Mouse (Mus musculus): Measurements from ENCODE around the gene Myo1e. TPM values are rescaled to one million over a fixed set of nuclear protein-coding genes. Genes with fewer than 3 reads are reported as not detected.

The Myo1e gene
- polyA plus RNA-seq, 1 experiment from 2014 or later = 7.5 TPM

GRCm38 (mm10) chr9:70237136-70237535, 30.0 kb downstream of the Myo1e start:
- H3K9me3 ChIP-seq (ENCODE audit: control insufficient read depth, low read length) = no peaks in the 10 kb centered on the region
- H3K36me3 ChIP-seq (ENCODE audit: control insufficient read depth, insufficient read depth, low read length) = no peaks in the 10 kb centered on the region
- 86% methylated on average over 3 of the region's 3 CpGs for WGBS
- ATAC-seq = no peak
- H3K27ac ChIP-seq (ENCODE audit: low read depth, low read length) = no peak overlapping the region
- no peak overlapping the region for H3K9ac ChIP-seq (ENCODE audit: low read depth, low read length)
- H3K27me3 ChIP-seq (replicated peaks; ENCODE audit: control insufficient read depth, insufficient read depth, low read length) = no peaks in the 10 kb centered on the region
- H3K4me1 ChIP-seq (ENCODE audit: control insufficient read depth, insufficient read depth, low read depth, low read length) = no peaks in the 10 kb centered on the region
- H3K4me2 ChIP-seq (ENCODE audit: low read length) = no peak overlapping the region
- no peak overlapping the region for H3K4me3 ChIP-seq (ENCODE audit: low read length)

GRCm38 (mm10) chr9:70237561-70237960, 30.4 kb downstream of the Myo1e start:
- H3K4me3 ChIP-seq (ENCODE audit: low read length) = no peak overlapping the region
- no peak overlapping the region for H3K9ac ChIP-seq (ENCODE audit: low read depth, low read length)
- no peak overlapping the region for H3K27ac ChIP-seq (ENCODE audit: low read depth, low read length)
- no peak overlapping the region for H3K4me2 ChIP-seq (ENCODE audit: low read length)
- H3K27me3 ChIP-seq (replicated peaks; ENCODE audit: control insufficient read depth, insufficient read depth, low read length) = no peaks in the 10 kb centered on the region
- H3K36me3 ChIP-seq (ENCODE audit: control insufficient read depth, insufficient read depth, low read length) = no peaks in the 10 kb centered on the region
- H3K9me3 ChIP-seq (ENCODE audit: control insufficient read depth, low read length) = no peaks in the 10 kb centered on the region
- ATAC-seq = no peak
- 80% methylated on average over 2 of the region's 2 CpGs for WGBS
- H3K4me1 ChIP-seq (ENCODE audit: control insufficient read depth, insufficient read depth, low read depth, low read length) = no peaks in the 10 kb centered on the region

GRCm38 (mm10) chr9:70238391-70238790, 31.2 kb downstream of the Myo1e start:
- Histone ChIP-seq H3K4me1 (ENCODE audit: control insufficient read depth, insufficient read depth, low read depth, low read length) (no peaks in the 10 kb centered on the region), H3K27ac (ENCODE audit: low read depth, low read length) (no peak overlapping the region), H3K9me3 (ENCODE audit: control insufficient read depth, low read length) (no peaks in the 10 kb centered on the region), H3K36me3 (ENCODE audit: control insufficient read depth, insufficient read depth, low read length) (no peaks in the 10 kb centered on the region), H3K4me3 (ENCODE audit: low read length) (no peak overlapping the region), H3K27me3 (replicated peaks; ENCODE audit: control insufficient read depth, insufficient read depth, low read length) (no peaks in the 10 kb centered on the region), H3K4me2 (ENCODE audit: low read length) (no peak overlapping the region), H3K9ac (ENCODE audit: low read depth, low read length) (no peak overlapping the region)
- no peak for ATAC-seq
- 95% methylated on average over 6 of the region's 6 CpGs for WGBS

GRCm38 (mm10) chr9:70239229-70239628, 32.1 kb downstream of the Myo1e start:
- Histone ChIP-seq H3K27me3 (replicated peaks; ENCODE audit: control insufficient read depth, insufficient read depth, low read length) (no peaks in the 10 kb centered on the region), H3K9me3 (ENCODE audit: control insufficient read depth, low read length) (no peaks in the 10 kb centered on the region), H3K36me3 (ENCODE audit: control insufficient read depth, insufficient read depth, low read length) (no peaks in the 10 kb centered on the region), H3K9ac (ENCODE audit: low read depth, low read length) (no peak overlapping the region), H3K27ac (ENCODE audit: low read depth, low read length) (no peak overlapping the region), H3K4me2 (ENCODE audit: low read length) (no peak overlapping the region), H3K4me3 (ENCODE audit: low read length) (no peak overlapping the region), H3K4me1 (ENCODE audit: control insufficient read depth, insufficient read depth, low read depth, low read length) (no peaks in the 10 kb centered on the region)
- 83% methylated on average over 3 of the region's 3 CpGs for WGBS
- ATAC-seq = no peak

- H3K4me2 ChIP-seq (ENCODE audit: low read length) = no peak overlapping the region
- no peak overlapping the region for H3K27ac ChIP-seq (ENCODE audit: low read depth, low read length)
- 80% methylated on average over 16 of the region's 16 CpGs for WGBS
- ATAC-seq = no peak
- no peak overlapping the region for H3K4me3 ChIP-seq (ENCODE audit: low read length)
- no peaks in the 10 kb centered on the region for H3K36me3 ChIP-seq (ENCODE audit: control insufficient read depth, insufficient read depth, low read length)
- H3K9ac ChIP-seq (ENCODE audit: low read depth, low read length) = no peak overlapping the region
- no peaks in the 10 kb centered on the region for H3K27me3 ChIP-seq (replicated peaks; ENCODE audit: control insufficient read depth, insufficient read depth, low read length)
- H3K4me1 ChIP-seq (ENCODE audit: control insufficient read depth, insufficient read depth, low read depth, low read length) = no peaks in the 10 kb centered on the region
- H3K9me3 ChIP-seq (ENCODE audit: control insufficient read depth, low read length) = no peaks in the 10 kb centered on the region
Observed at GRCm38 (mm10) chr9:70240703-70241410, 33.7 kb downstream of the Myo1e start.

- WGBS = 75% methylated on average over 8 of the region's 8 CpGs
- no peaks in the 10 kb centered on the region for H3K36me3 ChIP-seq (ENCODE audit: control insufficient read depth, insufficient read depth, low read length)
- no peak overlapping the region for H3K9ac ChIP-seq (ENCODE audit: low read depth, low read length)
- H3K4me1 ChIP-seq (ENCODE audit: control insufficient read depth, insufficient read depth, low read depth, low read length) = no peaks in the 10 kb centered on the region
- no peaks in the 10 kb centered on the region for H3K27me3 ChIP-seq (replicated peaks; ENCODE audit: control insufficient read depth, insufficient read depth, low read length)
- H3K4me2 ChIP-seq (ENCODE audit: low read length) = no peak overlapping the region
- no peaks in the 10 kb centered on the region for H3K9me3 ChIP-seq (ENCODE audit: control insufficient read depth, low read length)
- no peak for ATAC-seq
- no peak overlapping the region for H3K4me3 ChIP-seq (ENCODE audit: low read length)
- H3K27ac ChIP-seq (ENCODE audit: low read depth, low read length) = no peak overlapping the region
Observed at GRCm38 (mm10) chr9:70241411-70241961, 34.3 kb downstream of the Myo1e start.

GRCm38 (mm10) chr9:70242112-70242862, 35.1 kb downstream of the Myo1e start:
- no peaks in the 10 kb centered on the region for H3K27me3 ChIP-seq (replicated peaks; ENCODE audit: control insufficient read depth, insufficient read depth, low read length)
- H3K4me2 ChIP-seq (ENCODE audit: low read length) = no peak overlapping the region
- ATAC-seq = no peak
- no peak overlapping the region for H3K27ac ChIP-seq (ENCODE audit: low read depth, low read length)
- H3K4me1 ChIP-seq (ENCODE audit: control insufficient read depth, insufficient read depth, low read depth, low read length) = no peaks in the 10 kb centered on the region
- WGBS = 83% methylated on average over 4 of the region's 4 CpGs
- no peak overlapping the region for H3K9ac ChIP-seq (ENCODE audit: low read depth, low read length)
- no peaks in the 10 kb centered on the region for H3K36me3 ChIP-seq (ENCODE audit: control insufficient read depth, insufficient read depth, low read length)
- no peak overlapping the region for H3K4me3 ChIP-seq (ENCODE audit: low read length)
- no peaks in the 10 kb centered on the region for H3K9me3 ChIP-seq (ENCODE audit: control insufficient read depth, low read length)

- Histone ChIP-seq H3K4me3 (ENCODE audit: low read length) (no peak overlapping the region), H3K4me2 (ENCODE audit: low read length) (no peak overlapping the region), H3K9ac (ENCODE audit: low read depth, low read length) (no peak overlapping the region), H3K27ac (ENCODE audit: low read depth, low read length) (no peak overlapping the region), H3K9me3 (ENCODE audit: control insufficient read depth, low read length) (no peaks in the 10 kb centered on the region), H3K4me1 (ENCODE audit: control insufficient read depth, insufficient read depth, low read depth, low read length) (no peaks in the 10 kb centered on the region), H3K27me3 (replicated peaks; ENCODE audit: control insufficient read depth, insufficient read depth, low read length) (no peaks in the 10 kb centered on the region), H3K36me3 (ENCODE audit: control insufficient read depth, insufficient read depth, low read length) (no peaks in the 10 kb centered on the region)
- 86% methylated on average over 8 of the region's 8 CpGs for WGBS
- ATAC-seq = no peak
Observed at GRCm38 (mm10) chr9:70243241-70243640, 36.1 kb downstream of the Myo1e start.

GRCm38 (mm10) chr9:70243708-70244107, 36.6 kb downstream of the Myo1e start:
- Histone ChIP-seq H3K27ac (ENCODE audit: low read depth, low read length) (no peak overlapping the region), H3K9me3 (ENCODE audit: control insufficient read depth, low read length) (no peaks in the 10 kb centered on the region), H3K4me2 (ENCODE audit: low read length) (no peak overlapping the region), H3K9ac (ENCODE audit: low read depth, low read length) (no peak overlapping the region), H3K36me3 (ENCODE audit: control insufficient read depth, insufficient read depth, low read length) (no peaks in the 10 kb centered on the region), H3K4me3 (ENCODE audit: low read length) (no peak overlapping the region), H3K4me1 (ENCODE audit: control insufficient read depth, insufficient read depth, low read depth, low read length) (no peaks in the 10 kb centered on the region), H3K27me3 (replicated peaks; ENCODE audit: control insufficient read depth, insufficient read depth, low read length) (no peaks in the 10 kb centered on the region)
- 78% methylated on average over 2 of the region's 2 CpGs for WGBS
- ATAC-seq = no peak

All from hindbrain, embryonic 16.5 days (tissue).